In genomic region chr10:70242751-70243444, GRCm38 (mm10) we compare ENCODE assay signal across 18 mouse cellular contexts. TPM values are rescaled to one million over a fixed set of nuclear protein-coding genes. Genes with fewer than 3 reads are reported as not detected.
DNase-seq lines count a peak whose midpoint lies in the region; ATAC-seq and TF ChIP-seq lines count a peak whose summit lies in the region.
"Had no signal": no experiment of that assay in that cellular context is flagged by ENCODE, and none has a peak within 500 bp of the region (broad histone marks: within the 10 kb centered on the region; RNA-seq: fewer than 3 reads in every experiment).

No protein-coding gene starts in this region.

- intact Hi-C loops in heart, postnatal 14 days (cut with DNase I), result no loop called here

- H3K4me1 ChIP-seq in lung, embryonic 14.5 days (ENCODE audit: insufficient read depth), result no peaks in the 10 kb centered on the region

- no peak overlapping the region for H3K27ac ChIP-seq in lung, embryonic 14.5 days (ENCODE audit: low read depth)
- H3K27ac ChIP-seq: embryonic facial prominence, embryonic 15.5 days; hindbrain, embryonic 12.5 days; lung, embryonic 15.5 days; midbrain, embryonic 15.5 days had no signal

- H3K9ac ChIP-seq in lung, embryonic 14.5 days, result no peak overlapping the region
- H3K9ac ChIP-seq: embryonic facial prominence, embryonic 15.5 days; heart, embryonic 12.5 days; hindbrain, embryonic 12.5 days; lung, embryonic 15.5 days; midbrain, embryonic 15.5 days had no signal

- TF ChIP-seq CTCF in lung, embryonic 14.5 days (IDR thresholded peaks at IDR 0.05; ENCODE audit: low read depth), result no peak

- WGBS in lung, embryonic 14.5 days, result 46% methylated on average over 8 of the region's 8 CpGs

- H3K27me3 ChIP-seq in lung, embryonic 14.5 days (ENCODE audit: insufficient read depth, low read length), result peaks cover 6% of the 10 kb centered on the region; the same call in 1 of the 2 replicates

- H3K9me3 ChIP-seq in lung, embryonic 14.5 days (ENCODE audit: low read depth, low read length), result no peaks in the 10 kb centered on the region
- H3K9me3 ChIP-seq: embryonic facial prominence, embryonic 15.5 days; heart, embryonic 12.5 days; hindbrain, embryonic 12.5 days; lung, embryonic 15.5 days; midbrain, embryonic 15.5 days had no signal

- no peaks in the 10 kb centered on the region for H3K36me3 ChIP-seq in lung, embryonic 14.5 days (ENCODE audit: insufficient read depth)
- H3K36me3 ChIP-seq: embryonic facial prominence, embryonic 15.5 days; G1E; heart, embryonic 12.5 days; hindbrain, embryonic 12.5 days; lung, embryonic 15.5 days; midbrain, embryonic 15.5 days had no signal

- no peak for ATAC-seq in lung, embryonic 14.5 days (ENCODE audit: insufficient read depth)
- peak; percentile 67 for ATAC-seq in megakaryocyte, adult 5-6 weeks (ENCODE audit: poor library complexity, severe bottlenecking)
- ATAC-seq: forebrain, embryonic 16.5 days; midbrain, embryonic 15.5 days had no signal

- DNase-seq in lung, embryonic 14.5 days, result peak; percentile 19
- no peak for DNase-seq in lung, postnatal 4 days
- peak; percentile 13 for DNase-seq in MN1 (ENCODE audit: low spot score)
- peak; percentile 91 for DNase-seq in gonadal fat pad, adult 2 months (ENCODE audit: low read depth)
- DNase-seq in heart, postnatal 14 days, result no peak
- no peak for DNase-seq in thymus, adult 18-20 months
- DNase-seq: cerebellum, postnatal 36 days; right cerebral cortex, postnatal 25 days had no signal

- H3K4me2 ChIP-seq in lung, embryonic 14.5 days, result no peak overlapping the region
- H3K4me2 ChIP-seq: embryonic facial prominence, embryonic 15.5 days; heart, embryonic 12.5 days; hindbrain, embryonic 12.5 days; lung, embryonic 15.5 days; midbrain, embryonic 15.5 days had no signal

- no peak overlapping the region for H3K4me3 ChIP-seq in lung, embryonic 14.5 days (ENCODE audit: low read depth, low read length)
- H3K4me3 ChIP-seq: embryonic facial prominence, embryonic 15.5 days; heart, embryonic 12.5 days; hindbrain, embryonic 12.5 days; lung, embryonic 15.5 days; midbrain, embryonic 15.5 days had no signal

RNA-seq across cellular contexts. Expression of gene Slc16a9, which starts 2.0 kb away (rescaled TPM):
- polyA plus RNA-seq in lung, embryonic 14.5 days (2014; fragmentation: Nextera tagmentation; extraction: Ambion mirVana), result 6.3 and 6.9 TPM in 2 replicates
- polyA plus RNA-seq in gonadal fat pad, adult 2 months (2012; rRNA removed), result 5.0 and 6.0 TPM in 2 replicates
- 0.11 TPM in 1 of 2 replicates, not detected in the other for total RNA-seq in megakaryocyte, adult 5-6 weeks (2015)
- total RNA-seq in megakaryocyte, adult 5-6 weeks (2017), result 0.12 and 0.26 TPM in 2 replicates
- 1 to 10 TPM; 3.0 to 3.5 TPM for total RNA-seq in heart, postnatal 14 days (2021)
- polyA plus RNA-seq: G1E had no signal

RNA-seq across cellular contexts. Expression of gene Mrln, which starts 38.4 kb away (rescaled TPM):
- polyA plus RNA-seq in lung, embryonic 14.5 days (2014; fragmentation: Nextera tagmentation; extraction: Ambion mirVana), result 0.50 TPM in 1 of 2 replicates, not detected in the other
- 0.62 and 1.0 TPM in 2 replicates for polyA plus RNA-seq in gonadal fat pad, adult 2 months (2012; rRNA removed)
- total RNA-seq in megakaryocyte, adult 5-6 weeks (2015), result not detected in 2 replicates
- not detected in 2 replicates for total RNA-seq in megakaryocyte, adult 5-6 weeks (2017)
- 1 to 10 TPM in 1 of 2 experiments, under 1 TPM in 1; 0.98 to 3.1 TPM for total RNA-seq in heart, postnatal 14 days (2021)
- total RNA-seq: left cerebral cortex, postnatal 10 days had no signal
- polyA plus RNA-seq: forebrain, embryonic 16.5 days; G1E; large intestine, adult 2 months; lung, embryonic 15.5 days had no signal

Comparison
In these comparisons a context has a peak if more than half of its experiments do, and no peak if none do; other contexts are left out.
1. DNase-seq: peak in lung, embryonic 14.5 days (single experiment), MN1 (single experiment) and gonadal fat pad, adult 2 months (single experiment); none in lung, postnatal 4 days (0 of 2), heart, postnatal 14 days (0 of 2) and thymus, adult 18-20 months (0 of 2).